Mouse (Mus musculus): ENCODE measurements around the gene Lrrc73.

The Lrrc73 gene

GRCm38 (mm10) chr17:46304184-46304583 is 50.9 kb downstream of the Lrrc73 start:
- Histone ChIP-seq H3K27me3 (ENCODE audit: insufficient read depth, low read length) (peaks cover 25% of the 10 kb centered on the region), H3K36me3 (ENCODE audit: insufficient read depth, low read length) (peaks cover 39% of the 10 kb centered on the region), H3K9me3 (ENCODE audit: low read length) (no peaks in the 10 kb centered on the region), H3K4me3 (replicated peaks; ENCODE audit: low read length) (no peak overlapping the region), H3K4me1 (replicated peaks; ENCODE audit: low read depth, low read length) (peaks cover 48% of the 10 kb centered on the region)
- no peak for TF ChIP-seq POU5F1 (IDR thresholded peaks at IDR 0.05; ENCODE audit: borderline replicate concordance, low read length)
- TF ChIP-seq CTCF (conservative IDR thresholded peaks at IDR 0.05; ENCODE audit: low read length): no peak
- no peak for TF ChIP-seq NANOG (IDR thresholded peaks at IDR 0.05; ENCODE audit: borderline replicate concordance, low read length)
